Mouse (Mus musculus): Measurements from ENCODE around the gene C2cd5.

GRCm38 (mm10) chr6:143080774-143081173, 19.2 kb downstream of the C2cd5 start:
- no peak for TF ChIP-seq POLR2A (IDR thresholded peaks at IDR 0.05; ENCODE audit: extremely low read depth, insufficient read depth, low read length)
- TF ChIP-seq CTCF (IDR thresholded peaks at IDR 0.05; ENCODE audit: extremely low read depth, insufficient read depth, low read length), result no peak
